Mouse (Mus musculus) adrenal gland, postnatal 14 days (tissue): ENCODE data around the gene Dync1li2. TPM values are rescaled to one million over a fixed set of nuclear protein-coding genes. Genes with fewer than 3 reads are reported as not detected.

Experiments
- DNase-seq: peaks from one replicate; pipeline ENCODE4 v3.0.0; 2021; ENCODE audit warnings: mixed read lengths
- total RNA-seq: library from RNA; stranded (reverse); gene quantifications from 2 replicates; pipeline ENCODE4 v1.2.3, GENCODE M21; 2021

Dync1li2 gene
- total RNA-seq, 1 experiment from 2014 or later: 93.9 TPM

DNA sequence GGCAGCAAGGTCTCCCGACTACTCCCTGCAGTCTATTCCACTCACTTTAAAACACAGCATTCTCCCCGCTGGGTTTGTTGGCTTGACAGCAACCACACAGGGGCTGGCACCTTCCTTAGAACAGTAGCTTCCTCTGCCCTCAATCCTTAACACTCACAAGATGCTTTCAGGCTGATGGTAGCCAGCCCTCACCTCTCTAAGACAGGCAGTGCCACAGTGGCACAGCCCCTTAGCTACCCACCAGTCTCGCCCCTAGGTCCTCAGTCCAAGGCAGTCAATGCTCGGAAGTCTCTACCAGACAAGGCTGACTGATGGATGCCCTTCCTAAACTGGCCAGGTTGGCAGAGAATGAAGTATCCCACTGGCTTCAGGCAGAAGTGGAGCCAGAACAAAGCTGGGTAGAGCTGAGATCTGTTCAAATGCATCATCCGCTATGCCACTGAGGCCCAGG is 61.9 kb downstream of the Dync1li2 start:
- no peak for DNase-seq

DNA sequence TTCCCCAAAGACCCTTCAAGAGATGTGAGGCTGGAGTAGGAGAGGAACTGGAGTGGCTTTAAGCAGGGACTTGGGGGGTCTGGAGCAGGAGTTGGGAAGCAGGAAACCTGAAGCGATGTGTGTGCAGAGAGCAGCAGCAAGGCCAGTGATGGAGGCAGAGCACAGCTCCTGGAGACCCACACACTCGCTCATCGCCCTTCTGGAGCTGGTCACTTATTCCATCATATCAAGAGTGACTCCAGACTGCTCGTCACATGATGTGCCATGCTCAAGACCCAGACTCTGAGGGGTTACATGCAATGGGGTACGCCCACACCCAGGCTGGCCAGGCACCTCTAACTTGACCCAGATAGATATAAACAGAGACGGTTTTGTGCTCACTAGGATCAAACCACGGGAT is 62.6 kb downstream of the Dync1li2 start:
- no peak for DNase-seq

DNA sequence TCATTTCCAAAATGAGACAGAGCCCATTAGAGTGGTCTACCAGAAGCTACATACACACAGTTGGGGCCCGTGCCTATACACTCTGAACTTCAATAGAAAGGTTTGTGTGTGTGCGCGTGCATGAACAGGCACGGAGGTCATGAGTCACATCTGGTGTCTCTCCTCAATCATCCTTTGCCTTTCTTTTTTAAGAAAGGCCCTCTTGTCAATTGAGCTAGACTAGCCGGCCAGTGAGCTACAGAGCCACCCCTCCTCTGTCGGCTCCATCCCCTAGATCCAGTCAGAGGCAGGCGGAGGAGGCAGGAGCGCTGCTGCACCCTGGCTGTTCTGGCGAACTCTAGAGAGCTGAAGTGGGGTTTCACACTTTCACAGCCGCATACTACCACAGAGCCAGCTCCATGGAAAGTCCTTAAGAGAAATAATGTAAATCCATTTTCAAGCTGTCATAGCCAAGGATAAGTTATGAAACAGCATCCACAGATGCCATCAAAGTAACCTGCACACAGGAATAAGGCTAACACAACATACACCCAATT is 63.5 kb downstream of the Dync1li2 start:
- DNase-seq: no peak

DNA sequence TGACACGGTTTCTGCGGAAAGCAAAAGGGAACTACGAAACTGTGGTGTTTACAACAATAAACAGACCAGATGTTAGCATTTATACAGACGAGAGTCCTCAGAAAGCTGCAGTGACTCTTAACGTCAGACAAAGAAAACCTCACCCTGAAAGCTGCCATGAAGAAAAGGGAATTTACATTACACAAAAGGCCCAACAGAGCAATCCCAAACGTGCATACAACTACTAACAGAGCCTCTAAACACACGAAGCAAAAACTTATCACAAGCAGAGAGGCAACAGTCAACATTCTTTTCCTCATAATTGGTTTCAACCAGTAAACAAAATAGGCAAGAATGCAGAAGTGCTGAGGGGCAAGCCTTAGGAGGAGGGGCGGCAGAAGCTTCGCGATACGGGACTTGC is 66.2 kb downstream of the Dync1li2 start:
- no peak for DNase-seq

GRCm38 (mm10) chr8:104375959-104376358 is 66.9 kb downstream of the Dync1li2 start:
- no peak for DNase-seq

- DNase-seq: peak; percentile 62
These were observed 67.7 kb downstream of the Dync1li2 start for GRCm38 (mm10) chr8:104374864-104375846.

GRCm38 (mm10) chr8:104374269-104374668 is 68.6 kb downstream of the Dync1li2 start:
- DNase-seq: no peak

GRCm38 (mm10) chr8:104373779-104374178 is 69.1 kb downstream of the Dync1li2 start:
- peak; percentile 23 for DNase-seq

- DNase-seq: no peak
These were observed 71.7 kb downstream of the Dync1li2 start for GRCm38 (mm10) chr8:104371121-104371520.

GRCm38 (mm10) chr8:104370071-104370470 is 72.8 kb downstream of the Dync1li2 start:
- no peak for DNase-seq

DNA sequence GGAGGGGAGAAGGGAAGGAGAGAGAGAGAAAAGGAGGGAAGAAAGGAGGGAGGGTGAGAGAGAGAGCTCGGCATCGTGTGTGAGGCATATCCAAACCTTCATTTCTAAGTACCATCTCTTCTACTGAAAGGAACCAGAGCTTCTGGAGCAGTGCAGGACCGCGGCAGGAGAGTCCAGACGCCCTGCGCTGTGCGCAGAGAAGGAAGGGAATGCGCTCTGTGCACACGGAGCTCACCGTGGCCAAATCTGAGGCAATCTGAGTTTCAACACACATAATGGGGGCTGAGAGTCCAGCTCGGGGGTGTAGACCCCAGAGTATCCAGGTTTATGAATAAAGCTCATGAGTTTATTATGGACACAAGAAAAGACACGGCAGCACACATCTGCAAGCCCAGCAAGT is 73.3 kb downstream of the Dync1li2 start:
- no peak for DNase-seq

Other genes with a start within 250 kb of the Dync1li2 start
- gene Tk2, start 194.5 kb downstream of the Dync1li2 start, total RNA-seq: 41.9 and 49.5 TPM in 2 replicates
- 63.6 and 75.7 TPM in 2 replicates for gene Cklf, start 192.2 kb downstream of the Dync1li2 start, total RNA-seq
- 0.33 TPM in 1 of 2 replicates, not detected in the other for gene Cmtm2a, start 149.9 kb downstream of the Dync1li2 start, total RNA-seq
- gene Gm45711, start 133.0 kb downstream of the Dync1li2 start, total RNA-seq: not detected in 2 replicates
- gene Cmtm1, start 132.9 kb downstream of the Dync1li2 start, total RNA-seq: not detected in 2 replicates
- gene Gm11020, start 121.5 kb downstream of the Dync1li2 start, total RNA-seq: not detected in 2 replicates
- not detected in 2 replicates for gene Cmtm2b, start 120.8 kb downstream of the Dync1li2 start, total RNA-seq
- 61.1 and 67.9 TPM in 2 replicates for gene Cmtm3, start 103.6 kb downstream of the Dync1li2 start, total RNA-seq
- gene Cmtm4, start 47.2 kb downstream of the Dync1li2 start, total RNA-seq: 36.8 and 40.9 TPM in 2 replicates
- 0.23 TPM in 1 of 2 replicates, not detected in the other for gene Terb1, start 66.9 kb upstream of the Dync1li2 start, total RNA-seq
- gene Nae1, start 91.6 kb upstream of the Dync1li2 start, total RNA-seq: 30.2 and 31.1 TPM in 2 replicates
- gene Car7, start 91.6 kb upstream of the Dync1li2 start, total RNA-seq: 4.0 and 4.1 TPM in 2 replicates
- gene Pdp2, start 148.4 kb upstream of the Dync1li2 start, total RNA-seq: 37.2 and 38.0 TPM in 2 replicates
- not detected in 2 replicates for gene Cdh16, start 181.3 kb upstream of the Dync1li2 start, total RNA-seq
- gene Rrad, start 188.3 kb upstream of the Dync1li2 start, total RNA-seq: 2.4 and 5.1 TPM in 2 replicates
- gene Ciao2b, start 198.9 kb upstream of the Dync1li2 start, total RNA-seq: 39.3 and 47.6 TPM in 2 replicates